Mouse (Mus musculus) neural tube, embryonic 13.5 days (tissue): ENCODE measurements around the gene Olfr523. TPM values are rescaled to one million over a fixed set of nuclear protein-coding genes. Genes with fewer than 3 reads are reported as not detected.
"Not testable (repeated sequence)": the region's sequence is repeated elsewhere in the genome, so short reads cannot be mapped to it uniquely, and the experiment has no call there.

Experiments
- ATAC-seq: fragments of 200-750 bp; cut with Nextera tagmentation; 2 replicates; pipeline ENCODE4 v1.8.0; 2017; ENCODE audit warnings: low read depth, mild to moderate bottlenecking, moderate TSS enrichment, moderate library complexity
- H3K27ac ChIP-seq: fragments of 300-500 bp; sonication (generic); replicated peaks from 2 replicates; pipeline ENCODE4 v1.5.1; 2015; ENCODE audit warnings: moderate library complexity, mild to moderate bottlenecking, inconsistent platforms
- H3K27me3 ChIP-seq: fragments of 300-500 bp; sonication (generic); 2 replicates; pipeline ENCODE4 v1.6.1; 2015; ENCODE audit warnings: mild to moderate bottlenecking, inconsistent platforms
- H3K36me3 ChIP-seq: fragments of 300-500 bp; sonication (generic); 2 replicates; pipeline ENCODE4 v1.6.1; 2015; ENCODE audit warnings: mild to moderate bottlenecking, inconsistent platforms
- H3K4me1 ChIP-seq: fragments of 300-500 bp; sonication (generic); replicated peaks from 2 replicates; pipeline ENCODE4 v1.6.1; 2015; ENCODE audit warnings: inconsistent platforms
- H3K4me2 ChIP-seq: fragments of 300-500 bp; sonication (generic); 2 replicates; pipeline ENCODE4 v1.6.1; 2015; ENCODE audit warnings: inconsistent platforms, mild to moderate bottlenecking, moderate library complexity
- H3K4me3 ChIP-seq: fragments of 300-500 bp; sonication (generic); 2 replicates; pipeline ENCODE4 v1.5.1; 2015; ENCODE audit warnings: mild to moderate bottlenecking, inconsistent platforms
- H3K9ac ChIP-seq: fragments of 300-500 bp; sonication (generic); 2 replicates; pipeline ENCODE4 v1.6.1; 2015; ENCODE audit warnings: moderate library complexity, mild to moderate bottlenecking, inconsistent platforms
- H3K9me3 ChIP-seq: fragments of 300-500 bp; sonication (generic); 2 replicates; pipeline ENCODE4 v1.6.1; 2016; ENCODE audit warnings: inconsistent platforms
- WGBS: fragments of 180-500 bp; shearing (Covaris S2); methylation state at CpG from one replicate; pipeline ENCODE4 v1.1.7; 2015; 5-methylcytosine and 5-hydroxymethylcytosine counted together
- polyA plus RNA-seq: library from polyadenylated mRNA; unstranded; fragments of >200 nt; fragmentation: Nextera tagmentation; extraction: Ambion mirVana; gene quantifications from 2 replicates; pipeline ENCODE4 v1.2.1, GENCODE M21; 2015

Gene Olfr523
- polyA plus RNA-seq: not detected in 2 replicates

DNA sequence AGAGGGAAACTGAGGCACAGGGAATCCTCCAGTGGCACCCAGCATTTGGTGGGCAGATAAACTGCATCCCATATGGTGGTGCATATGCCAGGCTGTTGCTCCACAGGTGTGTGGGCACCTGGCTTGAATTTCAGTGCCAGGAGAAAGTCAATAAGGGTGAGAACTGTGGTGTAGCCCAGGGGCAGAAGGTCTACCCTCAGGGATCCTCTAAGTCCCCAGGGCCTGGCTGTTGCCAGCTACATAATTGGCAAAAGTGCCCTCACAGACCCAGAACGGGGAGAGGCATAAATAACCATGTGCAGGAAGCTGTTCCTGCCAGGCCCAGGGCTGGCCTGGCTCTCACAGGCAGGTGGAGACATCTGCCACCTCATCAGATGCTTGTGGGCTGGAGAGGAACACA is at the start of gene Olfr523:
Olfr523 (plus strand) TSS at position 282 of the 400 bp plus-strand sequence.
- no peaks in the 10 kb centered on the region for H3K27me3 ChIP-seq
- H3K4me3 ChIP-seq: no peak within 1 kb of the TSS
- no peak for ATAC-seq
- H3K9ac ChIP-seq: no peak within 1 kb of the TSS
- H3K36me3 ChIP-seq: no peaks in the 10 kb centered on the region
- H3K4me2 ChIP-seq: no peak within 1 kb of the TSS
- 61% methylated on average over 1 of the region's 1 CpGs for WGBS
- H3K27ac ChIP-seq: no peak within 1 kb of the TSS
- no peaks in the 10 kb centered on the region for H3K4me1 ChIP-seq
- no peaks in the 10 kb centered on the region for H3K9me3 ChIP-seq

GRCm38 (mm10) chr7:140124382-140124781 is 48.6 kb upstream of the Olfr523 start:
- H3K4me3 ChIP-seq: no peak overlapping the region
- H3K36me3 ChIP-seq: no peaks in the 10 kb centered on the region
- no peak overlapping the region for H3K4me2 ChIP-seq
- no peaks in the 10 kb centered on the region for H3K9me3 ChIP-seq
- 95% methylated on average over 1 of the region's 1 CpGs for WGBS
- H3K4me1 ChIP-seq: peaks cover 16% of the 10 kb centered on the region
- H3K9ac ChIP-seq: no peak overlapping the region
- no peak for ATAC-seq
- no peaks in the 10 kb centered on the region; the same call in 1 of the 2 replicates for H3K27me3 ChIP-seq
- H3K27ac ChIP-seq: no peak overlapping the region

DNA sequence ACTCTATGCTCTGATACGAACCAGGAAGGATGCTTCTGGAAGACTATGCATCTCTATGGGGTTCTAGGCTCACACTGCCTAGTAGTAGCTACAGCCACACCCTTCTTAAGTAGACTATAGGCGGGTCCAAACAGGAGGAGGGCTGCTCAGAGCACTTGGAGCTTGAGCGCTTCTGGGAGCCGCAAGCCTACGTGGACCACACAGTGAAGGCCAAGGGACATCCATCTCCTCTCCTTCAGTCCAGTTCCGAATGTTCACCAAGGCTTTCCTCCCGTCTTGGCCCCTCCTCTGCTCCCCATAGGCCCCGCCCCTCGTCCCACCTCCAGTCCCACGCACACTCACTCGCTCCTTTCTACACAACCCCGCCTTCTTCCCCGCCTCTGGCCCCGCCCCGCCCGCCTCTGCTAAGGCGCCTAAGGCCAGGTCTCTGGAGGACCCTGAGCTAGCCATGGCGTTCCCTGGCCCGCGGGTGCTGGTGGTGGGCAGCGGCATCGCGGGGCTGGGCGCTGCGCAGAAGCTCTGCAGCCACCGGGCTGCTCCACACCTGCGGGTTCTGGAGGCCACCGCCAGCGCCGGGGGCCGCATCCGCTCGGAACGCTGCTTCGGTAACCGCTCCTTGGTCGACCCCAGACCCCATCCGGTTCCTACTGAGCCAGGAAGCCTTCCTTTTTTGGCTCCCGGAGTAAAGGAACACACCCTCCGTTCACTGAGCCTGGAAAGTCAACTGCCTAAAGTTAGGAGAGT is 47.6 kb upstream of the Olfr523 start:
- 2% methylated on average over 40 of the region's 40 CpGs for WGBS
- ATAC-seq: peak; percentile 94
- peak overlapping the region; percentile 76 for H3K9ac ChIP-seq
- H3K36me3 ChIP-seq: peaks cover 10% of the 10 kb centered on the region
- H3K4me3 ChIP-seq: peak overlapping the region; percentile 60
- H3K9me3 ChIP-seq: no peaks in the 10 kb centered on the region
- no peaks in the 10 kb centered on the region; the same call in 1 of the 2 replicates for H3K27me3 ChIP-seq
- 0 out of 2 replicates have a peak overlapping the region, but pooled peaks have one; percentile 19 for H3K27ac ChIP-seq
- peaks cover 16% of the 10 kb centered on the region for H3K4me1 ChIP-seq
- H3K4me2 ChIP-seq: peak overlapping the region; percentile 66

DNA sequence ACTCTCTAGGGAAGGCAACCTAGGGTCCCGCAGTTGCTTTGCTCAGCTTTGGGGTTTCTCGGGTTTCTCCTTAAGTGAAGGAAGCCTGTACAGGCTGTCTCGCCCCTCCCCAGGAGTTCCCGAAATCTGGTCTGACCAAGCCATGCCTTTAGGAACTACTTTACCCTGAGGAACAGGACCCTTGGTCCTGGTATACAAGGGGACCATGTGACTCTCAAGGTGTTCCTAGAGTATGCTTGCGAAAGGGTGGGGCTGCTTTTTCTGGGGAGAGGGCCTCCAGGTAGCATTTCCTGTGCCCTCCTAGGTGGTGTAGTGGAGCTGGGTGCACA is 47.0 kb upstream of the Olfr523 start:
- Histone ChIP-seq H3K27ac (no peak overlapping the region), H3K4me2 (peak overlapping the region; percentile 66), H3K27me3 (no peaks in the 10 kb centered on the region; the same call in 1 of the 2 replicates), H3K36me3 (peaks cover 15% of the 10 kb centered on the region), H3K4me3 (peak overlapping the region; percentile 60), H3K4me1 (peaks cover 16% of the 10 kb centered on the region), H3K9me3 (no peaks in the 10 kb centered on the region), H3K9ac (peak overlapping the region; percentile 76)
- ATAC-seq: peak; percentile 37
- WGBS: 11% methylated on average over 5 of the region's 5 CpGs

- Histone ChIP-seq H3K4me2 (peak overlapping the region; percentile 11; the same call in 1 of the 2 replicates), H3K27ac (no peak overlapping the region), H3K4me1 (peaks cover 16% of the 10 kb centered on the region), H3K36me3 (peaks cover 15% of the 10 kb centered on the region), H3K4me3 (no peak overlapping the region), H3K9ac (no peak overlapping the region), H3K9me3 (no peaks in the 10 kb centered on the region), H3K27me3 (no peaks in the 10 kb centered on the region; the same call in 1 of the 2 replicates)
- 92% methylated on average over 3 of the region's 3 CpGs for WGBS
- no peak for ATAC-seq
These were observed 46.1 kb upstream of the Olfr523 start for GRCm38 (mm10) chr7:140126934-140127333.

DNA sequence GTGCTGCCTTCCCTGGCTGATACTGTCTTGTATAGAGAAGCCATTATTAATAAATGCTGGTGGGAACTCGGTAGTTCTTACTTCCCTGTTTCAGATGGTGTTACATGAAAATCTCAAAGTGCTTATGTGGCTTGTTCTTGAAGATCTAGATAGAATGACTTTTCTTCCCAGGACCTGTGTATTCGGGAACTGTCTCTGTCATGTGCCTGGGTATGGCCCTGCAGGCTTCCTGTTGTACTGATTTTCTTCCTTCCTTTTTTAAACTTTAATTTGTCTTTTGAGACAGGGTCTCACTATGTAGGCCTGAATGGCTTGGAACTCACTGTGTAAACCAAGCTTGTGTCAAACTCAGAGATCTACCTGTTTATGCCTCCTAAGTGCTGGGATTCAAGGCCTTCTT is 45.1 kb upstream of the Olfr523 start:
- no peak overlapping the region for H3K4me3 ChIP-seq
- H3K27ac ChIP-seq: no peak overlapping the region
- no peaks in the 10 kb centered on the region for H3K9me3 ChIP-seq
- 77% methylated on average over 2 of the region's 2 CpGs for WGBS
- no peak for ATAC-seq
- peaks cover 16% of the 10 kb centered on the region for H3K4me1 ChIP-seq
- H3K27me3 ChIP-seq: no peaks in the 10 kb centered on the region
- H3K36me3 ChIP-seq: peaks cover 15% of the 10 kb centered on the region
- no peak overlapping the region for H3K9ac ChIP-seq
- no peak overlapping the region for H3K4me2 ChIP-seq

GRCm38 (mm10) chr7:140132184-140132583 is 40.8 kb upstream of the Olfr523 start:
- not testable (repeated sequence) for H3K4me3 ChIP-seq, H3K4me1 ChIP-seq, H3K4me2 ChIP-seq, H3K9ac ChIP-seq, H3K27me3 ChIP-seq, H3K27ac ChIP-seq, ATAC-seq, H3K9me3 ChIP-seq
- peaks cover 15% of the 10 kb centered on the region for H3K36me3 ChIP-seq
- WGBS: 95% methylated on average over 7 of the region's 7 CpGs

- not testable (repeated sequence) for H3K27ac ChIP-seq, H3K4me2 ChIP-seq, H3K9ac ChIP-seq, ATAC-seq, H3K9me3 ChIP-seq, H3K27me3 ChIP-seq, H3K4me3 ChIP-seq
- peaks cover 14% of the 10 kb centered on the region for H3K4me1 ChIP-seq
- peaks cover 15% of the 10 kb centered on the region for H3K36me3 ChIP-seq
- 95% methylated on average over 7 of the region's 7 CpGs for WGBS
These were observed 39.0 kb upstream of the Olfr523 start for GRCm38 (mm10) chr7:140134033-140134432.

DNA sequence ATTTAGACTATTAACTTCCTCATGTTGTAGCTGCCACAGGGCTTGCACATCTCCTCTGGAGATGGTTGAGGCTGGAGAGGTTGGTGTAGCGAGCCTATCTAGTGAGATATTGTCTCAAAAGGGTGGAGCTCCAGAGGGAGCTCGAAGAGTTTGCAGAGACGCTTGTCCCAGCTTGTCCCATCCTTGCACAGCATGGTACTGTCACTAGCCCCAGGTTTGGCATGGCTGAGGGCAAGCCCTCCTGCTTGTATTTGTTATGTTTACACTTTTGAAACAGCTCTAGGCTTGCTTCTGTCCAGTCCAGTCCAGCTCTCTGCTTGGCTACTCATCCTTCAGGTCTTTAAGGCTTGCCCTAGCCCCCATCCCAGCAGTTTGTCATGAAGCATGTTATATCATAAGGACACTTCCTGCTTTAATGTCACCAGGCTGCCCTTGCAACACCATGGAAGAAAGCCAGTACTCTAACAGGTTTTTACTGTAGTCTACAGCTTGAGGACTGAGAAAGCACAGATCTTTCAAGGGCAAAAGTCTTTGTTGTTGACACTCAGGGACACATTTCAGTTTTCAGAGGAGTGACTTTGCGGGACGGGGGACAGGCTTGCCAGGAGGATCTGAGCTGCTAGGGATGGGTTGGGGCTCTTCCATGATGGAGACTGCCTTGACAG is 37.8 kb upstream of the Olfr523 start:
- ATAC-seq: no peak
- Histone ChIP-seq H3K4me3 (no peak overlapping the region), H3K27me3 (no peaks in the 10 kb centered on the region), H3K4me1 (peaks cover 14% of the 10 kb centered on the region), H3K4me2 (no peak overlapping the region), H3K9ac (no peak overlapping the region), H3K27ac (no peak overlapping the region), H3K36me3 (peaks cover 7% of the 10 kb centered on the region; the same call in 1 of the 2 replicates), H3K9me3 (no peaks in the 10 kb centered on the region)
- WGBS: 88% methylated on average over 5 of the region's 5 CpGs

DNA sequence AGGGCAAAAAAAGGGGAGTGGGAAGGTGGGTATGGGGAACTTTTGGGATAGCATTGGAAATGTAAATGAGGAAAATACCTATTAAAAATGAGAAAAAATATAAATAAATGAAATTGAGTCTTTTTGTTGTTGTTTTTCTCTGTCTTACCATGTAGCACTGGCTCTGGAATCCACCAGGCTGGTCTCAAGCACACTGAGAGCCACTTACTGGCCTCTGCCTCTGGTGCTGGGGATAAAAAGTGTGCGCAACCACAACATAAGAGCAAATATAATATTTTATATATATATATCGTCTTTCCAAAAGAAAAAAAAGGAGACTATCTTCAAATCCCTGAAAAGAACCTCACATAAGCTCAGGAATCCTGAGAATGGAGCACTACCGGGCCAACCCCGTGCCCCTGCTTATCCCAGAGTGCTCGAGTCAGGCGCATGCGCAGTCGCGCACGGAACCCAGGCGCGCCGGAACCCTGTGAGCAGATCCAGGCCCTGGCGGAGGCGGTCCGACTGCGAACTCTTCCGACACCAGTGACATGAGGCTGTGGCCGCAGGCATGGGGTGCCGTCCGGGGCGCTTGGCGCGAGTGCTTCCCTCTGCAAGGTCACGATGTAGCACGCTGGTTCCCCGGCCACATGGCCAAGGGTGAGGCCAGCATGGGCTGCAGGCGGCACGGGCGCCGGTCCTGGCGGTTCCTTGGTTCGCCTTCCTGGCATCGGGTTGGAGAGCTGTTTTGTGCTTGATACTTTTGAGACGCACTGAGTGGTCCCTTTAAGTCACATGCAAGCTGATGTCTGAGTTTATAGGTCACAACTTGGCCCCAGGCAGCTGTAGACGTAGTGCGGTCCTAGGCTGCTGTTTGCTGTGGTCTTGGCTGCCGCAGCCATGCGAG is 35.6 kb upstream of the Olfr523 start, which contains the start of gene Mtg1:
Mtg1 (plus strand) TSS at position 430 of the 886 bp plus-strand sequence.
- H3K4me1 ChIP-seq: peaks cover 14% of the 10 kb centered on the region
- peak within 1 kb of the TSS; percentile 73 for H3K4me3 ChIP-seq
- H3K9ac ChIP-seq: peak within 1 kb of the TSS; percentile 87
- H3K4me2 ChIP-seq: peak within 1 kb of the TSS; percentile 79
- peak; percentile 98 for ATAC-seq
- H3K9me3 ChIP-seq: no peaks in the 10 kb centered on the region
- peak within 1 kb of the TSS; percentile 83 for H3K27ac ChIP-seq
- WGBS: 2% methylated on average over 39 of the region's 39 CpGs
- H3K36me3 ChIP-seq: no peaks in the 10 kb centered on the region
- H3K27me3 ChIP-seq: no peaks in the 10 kb centered on the region

- under 1% methylated on average over 8 of the region's 8 CpGs for WGBS
- Histone ChIP-seq H3K9me3 (no peaks in the 10 kb centered on the region), H3K27ac (peak overlapping the region; percentile 83), H3K4me1 (peaks cover 14% of the 10 kb centered on the region), H3K4me2 (peak overlapping the region; percentile 79), H3K4me3 (peak overlapping the region; percentile 73), H3K27me3 (no peaks in the 10 kb centered on the region), H3K36me3 (no peaks in the 10 kb centered on the region), H3K9ac (peak overlapping the region; percentile 87)
- no peak; the same call in 1 of the 2 replicates for ATAC-seq
These were observed 35.1 kb upstream of the Olfr523 start for GRCm38 (mm10) chr7:140138021-140138310.

DNA sequence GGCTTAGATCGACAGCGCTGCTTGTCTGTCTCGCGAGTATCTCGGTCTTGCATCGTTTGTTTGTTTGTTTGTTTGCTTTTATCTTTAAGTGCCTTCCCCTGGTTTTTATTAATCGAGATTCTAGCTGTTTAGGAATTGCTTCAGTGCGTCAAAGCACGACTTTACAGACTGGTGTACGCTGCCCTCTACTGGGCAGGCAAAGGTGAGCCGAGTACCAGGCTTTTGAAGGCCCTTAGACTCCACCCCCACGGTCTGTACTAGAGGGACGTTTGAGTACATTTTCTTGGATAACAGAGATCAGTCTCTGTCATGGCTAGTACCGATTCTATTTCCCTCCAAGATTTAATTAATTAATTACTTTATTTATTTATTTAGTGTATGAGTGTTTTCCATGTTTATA is 31.7 kb upstream of the Olfr523 start:
- Histone ChIP-seq H3K36me3 (no peaks in the 10 kb centered on the region), H3K27me3 (no peaks in the 10 kb centered on the region), H3K27ac (no peak overlapping the region), H3K4me2 (no peak overlapping the region), H3K9me3 (no peaks in the 10 kb centered on the region), H3K4me3 (no peak overlapping the region), H3K9ac (peak overlapping the region; percentile 38; the same call in 1 of the 2 replicates), H3K4me1 (peaks cover 14% of the 10 kb centered on the region)
- WGBS: 5% methylated on average over 14 of the region's 14 CpGs
- ATAC-seq: no peak
